Mouse (Mus musculus) hindbrain, embryonic 16.5 days (tissue): ENCODE data around the gene Ddx50. TPM values are rescaled to one million over a fixed set of nuclear protein-coding genes. Genes with fewer than 3 reads are reported as not detected.

Experiments used
- ATAC-seq: fragments of 200-750 bp; cut with Nextera tagmentation; 2 replicates; pipeline ENCODE4 v1.8.0; 2017; ENCODE audit warnings: moderate TSS enrichment, moderate library complexity
- H3K27ac ChIP-seq: fragments of 300-500 bp; sonication (generic); 2 replicates; pipeline ENCODE4 v1.5.1; 2014; ENCODE audit warnings: low read depth, mild to moderate bottlenecking, control low read depth, low read length, moderate library complexity
- H3K27me3 ChIP-seq: fragments of 300-500 bp; sonication (generic); replicated peaks from 2 replicates; pipeline ENCODE4 v1.6.1; 2014; ENCODE audit warnings: low read length; ENCODE audit not compliant: control insufficient read depth, insufficient read depth
- H3K36me3 ChIP-seq: fragments of 300-500 bp; sonication (generic); 2 replicates; pipeline ENCODE4 v1.6.1; 2014; ENCODE audit warnings: mild to moderate bottlenecking, low read length, moderate library complexity, mixed read lengths; ENCODE audit not compliant: control insufficient read depth, insufficient read depth
- H3K4me1 ChIP-seq: fragments of 300-500 bp; sonication (generic); 2 replicates; pipeline ENCODE4 v1.6.1; 2014; ENCODE audit warnings: low read depth, low read length; ENCODE audit not compliant: control insufficient read depth, insufficient read depth
- H3K4me2 ChIP-seq: fragments of 300-500 bp; sonication (generic); 2 replicates; pipeline ENCODE4 v1.6.1; 2014; ENCODE audit warnings: mild to moderate bottlenecking, low read length, control low read depth, moderate library complexity
- H3K4me3 ChIP-seq: fragments of 300-500 bp; sonication (generic); 2 replicates; pipeline ENCODE4 v1.5.1; 2014; ENCODE audit warnings: mild to moderate bottlenecking, low read length, control low read depth, moderate library complexity
- H3K9ac ChIP-seq: fragments of 300-500 bp; sonication (generic); 2 replicates; pipeline ENCODE4 v1.6.1; 2014; ENCODE audit warnings: low read depth, mild to moderate bottlenecking, control low read depth, low read length, moderate library complexity
- H3K9me3 ChIP-seq: fragments of 300-500 bp; sonication (generic); 2 replicates; pipeline ENCODE4 v1.6.1; 2014; ENCODE audit warnings: mild to moderate bottlenecking, low read length, moderate library complexity; ENCODE audit not compliant: control insufficient read depth
- WGBS: fragments of 180-500 bp; shearing (Covaris S2); extraction: QIAGEN DNeasy Blood & Tissue Kit; methylation state at CpG from one replicate; pipeline ENCODE4 v1.1.7; 2014; 5-methylcytosine and 5-hydroxymethylcytosine counted together
- microRNA-seq: library from miRNA; unstranded; fragments of <30 nt; microRNA quantifications from one replicate; pipeline ENCODE4, GENCODE M21; 2017
- polyA plus RNA-seq: library from polyadenylated mRNA; unstranded; fragments of >200 nt; fragmentation: Nextera tagmentation; extraction: Ambion mirVana; gene quantifications from 2 replicates; pipeline ENCODE4 v1.2.1, GENCODE M21; 2015

The Ddx50 gene
- polyA plus RNA-seq, 1 experiment from 2014 or later = 76.3 TPM

DNA sequence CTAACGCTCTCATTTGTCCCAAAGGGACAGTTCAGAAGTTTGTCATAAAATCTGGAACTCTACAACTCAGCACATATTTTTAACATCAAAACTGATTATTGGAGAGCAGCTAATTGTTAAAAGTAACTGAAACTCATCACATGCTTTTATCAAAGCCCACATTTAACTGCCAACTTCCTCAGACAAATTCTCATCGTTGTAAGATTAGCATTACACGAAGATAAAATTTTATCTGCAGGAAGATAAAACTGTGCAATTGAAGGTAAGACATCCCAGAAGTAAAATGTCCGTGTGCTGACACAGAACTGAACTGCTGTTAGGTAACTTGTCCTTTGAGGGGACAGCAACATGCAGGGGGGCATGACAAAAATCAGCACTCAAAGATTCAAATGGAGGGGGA is 82.2 kb downstream of the Ddx50 start:
- no peaks in the 10 kb centered on the region for H3K4me1 ChIP-seq
- no peak overlapping the region for H3K4me3 ChIP-seq
- WGBS = 91% methylated on average over 4 of the region's 4 CpGs
- no peak overlapping the region for H3K9ac ChIP-seq
- H3K27ac ChIP-seq = no peak overlapping the region
- no peak for ATAC-seq
- no peaks in the 10 kb centered on the region for H3K9me3 ChIP-seq
- no peaks in the 10 kb centered on the region for H3K27me3 ChIP-seq
- H3K36me3 ChIP-seq = peaks cover 36% of the 10 kb centered on the region
- no peak overlapping the region for H3K4me2 ChIP-seq

Small RNA genes lying within 50 kb of the gene (microRNA-seq; reads per million reads assigned to microRNA genes)
- gene Mir7215 = not detected

Other genes with a start within 250 kb of the Ddx50 start
- 0.61 and 0.68 TPM in 2 replicates for gene Hkdc1, start 228.7 kb downstream of the Ddx50 start, polyA plus RNA-seq
- gene 4930507D05Rik, start 201.7 kb downstream of the Ddx50 start, polyA plus RNA-seq = 1.4 and 1.8 TPM in 2 replicates
- 20.9 and 21.3 TPM in 2 replicates for gene Supv3l1, start 201.5 kb downstream of the Ddx50 start, polyA plus RNA-seq
- gene Vps26a, start 164.4 kb downstream of the Ddx50 start, polyA plus RNA-seq = 60.5 and 61.1 TPM in 2 replicates
- 10.0 and 14.0 TPM in 2 replicates for gene Srgn, start 123.8 kb downstream of the Ddx50 start, polyA plus RNA-seq
- 73.2 and 73.6 TPM in 2 replicates for gene Kif1bp, start 72.8 kb downstream of the Ddx50 start, polyA plus RNA-seq
- 10.6 and 13.9 TPM in 2 replicates for gene Ddx21, start 48.9 kb downstream of the Ddx50 start, polyA plus RNA-seq
- gene Stox1, start 74.9 kb upstream of the Ddx50 start, polyA plus RNA-seq = 3.5 and 4.3 TPM in 2 replicates
- 86.0 and 95.9 TPM in 2 replicates for gene Ccar1, start 141.1 kb upstream of the Ddx50 start, polyA plus RNA-seq